Comparison of ENCODE assay signal across 8 mouse cellular contexts in genomic region chr14:72709710-72710340, GRCm38 (mm10). TPM values are rescaled to one million over a fixed set of nuclear protein-coding genes. Genes with fewer than 3 reads are reported as not detected.
DNase-seq lines count a peak whose midpoint lies in the region; ATAC-seq and TF ChIP-seq lines count a peak whose summit lies in the region.

Fndc3a (minus strand) TSS chr14:72710003.

- no peak for TF ChIP-seq CTCF in C2C12 (IDR thresholded peaks at IDR 0.05; ENCODE audit: control insufficient read depth, insufficient read depth, insufficient read length)
- TF ChIP-seq CTCF in brain, embryonic 14.5 days (IDR thresholded peaks at IDR 0.05; ENCODE audit: borderline replicate concordance, extremely low read depth, insufficient read depth, insufficient read length): no peak

- peak within 1 kb of the TSS; percentile 96 for H3K9ac ChIP-seq in heart, embryonic 14.5 days (ENCODE audit: low read length)
- H3K9ac ChIP-seq in liver, embryonic 12.5 days: peak within 1 kb of the TSS; percentile 89

- peak within 1 kb of the TSS; percentile 91 for H3K4me2 ChIP-seq in heart, embryonic 14.5 days (ENCODE audit: low read length)
- H3K4me2 ChIP-seq in liver, embryonic 12.5 days: peak within 1 kb of the TSS; percentile 97

- H3K4me3 ChIP-seq in C2C12 (ENCODE audit: insufficient read depth, poor library complexity, severe bottlenecking): peak within 1 kb of the TSS; percentile 80
- peak within 1 kb of the TSS; percentile 88 for H3K4me3 ChIP-seq in forebrain, embryonic 10.5 days
- H3K4me3 ChIP-seq in heart, embryonic 14.5 days (ENCODE audit: control insufficient read depth in 1 of 2, insufficient read depth in 1 of 2, low read depth in 1 of 2, low read length in 2 of 2): peak within 1 kb of the TSS; percentile 66 to 98
- peak within 1 kb of the TSS; percentile 88 for H3K4me3 ChIP-seq in liver, embryonic 12.5 days

- 1% methylated on average over 81 of the region's 82 CpGs for WGBS in forebrain, embryonic 10.5 days
- WGBS in heart, embryonic 14.5 days: under 1% methylated on average over 71 of the region's 82 CpGs
- under 1% methylated on average over 39 of the region's 82 CpGs for WGBS in liver, embryonic 12.5 days (ENCODE audit: insufficient replicate concordance)

- H3K27ac ChIP-seq in forebrain, embryonic 10.5 days: peak within 1 kb of the TSS; percentile 94
- H3K27ac ChIP-seq in heart, embryonic 14.5 days (replicated peaks in 1 of 2; ENCODE audit: control insufficient read depth in 1 of 2, insufficient read depth in 1 of 2, low read depth in 2 of 2, low read length in 2 of 2): peak within 1 kb of the TSS; percentile 65 to 89
- peak within 1 kb of the TSS; percentile 77 for H3K27ac ChIP-seq in liver, embryonic 12.5 days

- peaks cover 56% of the 10 kb centered on the region for H3K79me2 ChIP-seq in C2C12 (ENCODE audit: control insufficient read depth, insufficient read depth)

- H3K9me3 ChIP-seq in forebrain, embryonic 10.5 days: no peaks in the 10 kb centered on the region
- H3K9me3 ChIP-seq in heart, embryonic 14.5 days (ENCODE audit: control insufficient read depth, low read length): no peaks in the 10 kb centered on the region
- no peaks in the 10 kb centered on the region for H3K9me3 ChIP-seq in liver, embryonic 12.5 days (replicated peaks)

- ATAC-seq in heart, embryonic 14.5 days (ENCODE audit: insufficient number of reproducible peaks, insufficient read depth, low FRiP score, low read depth): peak; percentile 92
- peak; percentile 86 for ATAC-seq in liver, embryonic 12.5 days

- H3K79me3 ChIP-seq in C2C12 (ENCODE audit: low read depth): peaks cover 40% of the 10 kb centered on the region

- DNase-seq in brain, embryonic 14.5 days (ENCODE audit: low read depth): peak; percentile 94
- peak; percentile 83 for DNase-seq in forebrain, embryonic 10.5 days (ENCODE audit: extremely low spot score, low spot score)
- DNase-seq in kidney, postnatal 14 days: peak; percentile 93
- peak; percentile 91 for DNase-seq in naive thymus-derived CD4-positive, alpha-beta T cell, adult 2 months (ENCODE audit: low read depth)
- peak; percentile 87 for DNase-seq in splenic B cell, adult 2 months (ENCODE audit: low read depth, low spot score)

- no peaks in the 10 kb centered on the region for H3K36me3 ChIP-seq in C2C12 (ENCODE audit: control insufficient read depth, insufficient read depth)
- no peaks in the 10 kb centered on the region for H3K36me3 ChIP-seq in forebrain, embryonic 10.5 days (replicated peaks)
- no peaks in the 10 kb centered on the region for H3K36me3 ChIP-seq in heart, embryonic 14.5 days (ENCODE audit: control insufficient read depth, insufficient read depth, low read length)
- H3K36me3 ChIP-seq in liver, embryonic 12.5 days: no peaks in the 10 kb centered on the region
- no peaks in the 10 kb centered on the region for H3K36me3 ChIP-seq in splenic B cell, adult 2 months (ENCODE audit: control insufficient read depth, insufficient read depth, low read length, poor library complexity, severe bottlenecking)

- TF ChIP-seq POLR2A in brain, embryonic 14.5 days (IDR thresholded peaks at IDR 0.05; ENCODE audit: borderline replicate concordance, extremely low read depth, insufficient read depth, insufficient read length, poor library complexity, severe bottlenecking): peak; percentile 60; the same call in 1 of the 2 replicates

- H3ac ChIP-seq in C2C12 (ENCODE audit: control insufficient read depth, insufficient read length, low read depth): peak within 1 kb of the TSS; percentile 81

- H3K27me3 ChIP-seq in C2C12 (ENCODE audit: control insufficient read depth, insufficient read depth, insufficient read length): no peaks in the 10 kb centered on the region
- peaks cover 17% of the 10 kb centered on the region for H3K27me3 ChIP-seq in forebrain, embryonic 10.5 days (ENCODE audit: poor library complexity, severe bottlenecking)
- H3K27me3 ChIP-seq in heart, embryonic 14.5 days (ENCODE audit: control insufficient read depth, insufficient read depth, low read length): 0 out of 2 replicates have a peak, but pooled peaks cover 4% of the 10 kb centered on the region
- peaks cover 15% of the 10 kb centered on the region; the same call in 1 of the 2 replicates for H3K27me3 ChIP-seq in liver, embryonic 12.5 days (replicated peaks)
- no peaks in the 10 kb centered on the region for H3K27me3 ChIP-seq in splenic B cell, adult 2 months (ENCODE audit: control insufficient read depth, insufficient read depth, low read length, poor library complexity, severe bottlenecking)

- peaks cover 19% of the 10 kb centered on the region for H3K4me1 ChIP-seq in forebrain, embryonic 10.5 days
- H3K4me1 ChIP-seq in heart, embryonic 14.5 days (ENCODE audit: control insufficient read depth in 2 of 2, insufficient read depth in 2 of 2, low read length in 2 of 2): no peaks in the 10 kb centered on the region; a peak in 1 of 4 replicates
- peaks cover 26% of the 10 kb centered on the region for H3K4me1 ChIP-seq in liver, embryonic 12.5 days

TF ChIP-seq in C2C12, 6 proteins besides CTCF, POLR2A, EP300 and RAD21:
- TF ChIP-seq MYOD1 (IDR thresholded peaks at IDR 0.05; ENCODE audit: control insufficient read depth, insufficient read length, low read depth): no peak
- no peak for TF ChIP-seq CEBPB (IDR thresholded peaks at IDR 0.05; ENCODE audit: low read depth)
- TF ChIP-seq USF1 (IDR thresholded peaks at IDR 0.05; ENCODE audit: low read depth): no peak
- no peak for TF ChIP-seq MAX (IDR thresholded peaks at IDR 0.05)
- no peak for TF ChIP-seq FOSL1 (IDR thresholded peaks at IDR 0.05; ENCODE audit: insufficient read depth, low read length, poor library complexity, severe bottlenecking)
- TF ChIP-seq MYOG (IDR thresholded peaks at IDR 0.05; ENCODE audit: control insufficient read depth, extremely low read depth, insufficient read length): no peak

RNA-seq across cellular contexts. Expression of gene Fndc3a, which starts in this region (rescaled TPM):
- 9.0 TPM for polyA plus RNA-seq in C2C12 (2012; fragmentation: generic; extraction: Trizol)
- 28.3 and 40.7 TPM in 2 replicates for polyA plus RNA-seq in brain, embryonic 14.5 days (2012; rRNA removed)
- 36.7 and 37.5 TPM in 2 replicates for polyA plus RNA-seq in forebrain, embryonic 10.5 days (2016; fragmentation: Nextera tagmentation; extraction: Ambion mirVana)
- 14.8 and 16.0 TPM in 2 replicates for polyA plus RNA-seq in heart, embryonic 14.5 days (2014; fragmentation: Nextera tagmentation; extraction: Ambion mirVana)
- polyA plus RNA-seq in liver, embryonic 12.5 days (2016; fragmentation: Nextera tagmentation; extraction: Ambion mirVana): 13.2 and 13.5 TPM in 2 replicates

Comparison
In these comparisons a context has a peak if more than half of its experiments do, and no peak if none do; other contexts are left out.
1. Peak in every context shown above with its lines: DNase-seq, ATAC-seq, H3K4me3 ChIP-seq and H3K27ac ChIP-seq.